ENCODE assay signal across 9 mouse cellular contexts in the genomic region with DNA sequence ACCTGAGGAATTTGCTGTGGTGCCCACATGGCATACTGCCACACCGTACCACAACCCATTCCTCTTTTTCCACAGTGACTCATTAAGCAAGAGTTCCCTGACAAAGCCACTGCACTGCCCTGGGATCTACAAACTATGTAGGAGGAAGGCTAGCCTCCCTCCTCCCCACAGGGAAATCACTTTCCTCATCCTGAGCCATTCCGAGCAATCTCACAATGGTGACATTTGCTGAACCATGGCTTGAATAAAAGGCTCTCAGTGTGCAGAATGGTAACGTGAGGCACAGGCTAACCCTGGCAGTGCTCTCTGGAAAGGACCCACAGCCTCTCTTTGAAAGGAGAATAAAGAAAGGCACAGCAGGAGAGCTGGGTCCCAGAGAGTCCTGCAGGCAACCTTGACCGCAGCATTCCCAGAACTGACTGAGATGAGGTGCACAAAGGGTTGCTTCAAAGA. TPM values are rescaled to one million over a fixed set of nuclear protein-coding genes. Genes with fewer than 3 reads are reported as not detected.
DNase-seq lines count a peak whose midpoint lies in the region; ATAC-seq and TF ChIP-seq lines count a peak whose summit lies in the region.
"Had no signal": no experiment of that assay in that cellular context is flagged by ENCODE, and none has a peak within 500 bp of the region (broad histone marks: within the 10 kb centered on the region; RNA-seq: fewer than 3 reads in every experiment).

No protein-coding gene starts in this region.

- ATAC-seq in midbrain, embryonic 15.5 days (replicated peaks) = no peak
- ATAC-seq: Patski had no signal

- no peaks in the 10 kb centered on the region for H3K9me3 ChIP-seq in midbrain, embryonic 15.5 days

- H3K27ac ChIP-seq in kidney, adult 2 months (ENCODE audit: insufficient read depth, low read depth, low read length) = no peak overlapping the region
- H3K27ac ChIP-seq in bone marrow macrophage, adult 2 months (ENCODE audit: insufficient read depth, low read depth, low read length) = peak overlapping the region; percentile 100
- H3K27ac ChIP-seq in midbrain, embryonic 15.5 days = peak overlapping the region; percentile 88

- no peak for TF ChIP-seq POLR2A in kidney, adult 2 months (IDR thresholded peaks at IDR 0.05; ENCODE audit: low read depth, low read length)
- TF ChIP-seq POLR2A in bone marrow macrophage, adult 2 months (IDR thresholded peaks at IDR 0.05; ENCODE audit: borderline replicate concordance, low read depth, low read length) = no peak

- H3K4me2 ChIP-seq in midbrain, embryonic 15.5 days = peak overlapping the region; percentile 80; the same call in 1 of the 2 replicates

- no peaks in the 10 kb centered on the region for H3K27me3 ChIP-seq in kidney, adult 2 months (replicated peaks; ENCODE audit: control insufficient read depth, insufficient read depth, low read length)
- no peaks in the 10 kb centered on the region for H3K27me3 ChIP-seq in midbrain, embryonic 15.5 days (replicated peaks)
- H3K27me3 ChIP-seq: Patski had no signal

- TF ChIP-seq CTCF in kidney, adult 2 months (conservative IDR thresholded peaks at IDR 0.05; ENCODE audit: insufficient read depth, insufficient read length, low read depth, low read length) = no peak
- TF ChIP-seq CTCF in bone marrow macrophage, adult 2 months (IDR thresholded peaks at IDR 0.05; ENCODE audit: low read depth, low read length) = no peak

- H3K36me3 ChIP-seq in kidney, adult 2 months (ENCODE audit: control insufficient read depth, insufficient read depth, low read length) = no peaks in the 10 kb centered on the region
- H3K36me3 ChIP-seq in midbrain, embryonic 15.5 days (replicated peaks) = no peaks in the 10 kb centered on the region

- intact Hi-C loops in heart, postnatal 36 days (cut with DNase I) = loop anchor here (2.0 kb wide), 1 partner anchor 199 kb away; no protein-coding TSS in a partner anchor

- 55% methylated on average over 4 of the region's 4 CpGs for WGBS in kidney, adult 2 months
- WGBS in midbrain, embryonic 15.5 days = 10% methylated on average over 4 of the region's 4 CpGs

- H3K9ac ChIP-seq in midbrain, embryonic 15.5 days = no peak overlapping the region

- peak; percentile 4 for DNase-seq in kidney, adult 2 months
- no peak for DNase-seq in kidney, adult 18-20 months
- peak; percentile 27 to 38 for DNase-seq in heart, postnatal 36 days
- no peak for DNase-seq in thymus, postnatal 14 days
- no peak for DNase-seq in urinary bladder, postnatal 14 days (ENCODE audit: low spot score)
- no peak for DNase-seq in left cerebral cortex, adult 11 months (ENCODE audit: low spot score)

- H3K4me1 ChIP-seq in kidney, adult 2 months (ENCODE audit: control insufficient read depth, insufficient read depth, low read length) = peaks cover 6% of the 10 kb centered on the region; the same call in 1 of the 2 replicates
- peaks cover 15% of the 10 kb centered on the region for H3K4me1 ChIP-seq in bone marrow macrophage, adult 2 months (ENCODE audit: control insufficient read depth, insufficient read depth, low read length)
- H3K4me1 ChIP-seq in midbrain, embryonic 15.5 days = peaks cover 33% of the 10 kb centered on the region

- H3K4me3 ChIP-seq in kidney, adult 2 months (ENCODE audit: insufficient read depth, low read depth, low read length) = no peak overlapping the region
- H3K4me3 ChIP-seq in bone marrow macrophage, adult 2 months (ENCODE audit: insufficient read depth, low read length) = peak overlapping the region; percentile 80
- no peak overlapping the region for H3K4me3 ChIP-seq in midbrain, embryonic 15.5 days

RNA-seq across cellular contexts. Expression of a gene that starts 1.6 kb away (rescaled TPM):
- 194 and 211 TPM in 2 replicates for polyA plus RNA-seq in kidney, adult 2 months (2012; rRNA removed)
- polyA plus RNA-seq in bone marrow macrophage, adult 2 months (2012; ENCODE audit: insufficient read depth, insufficient read length, missing spikeins) = 1,643 and 1,732 TPM in 2 replicates
- total RNA-seq in heart, postnatal 36 days (2021) = 100 to 1,000 TPM; 352 to 374 TPM
- polyA plus RNA-seq in midbrain, embryonic 15.5 days (2015; fragmentation: Nextera tagmentation; extraction: Ambion mirVana) = 395 and 414 TPM in 2 replicates

RNA-seq across cellular contexts. Expression of a gene that starts 27.7 kb away (rescaled TPM):
- 3.4 and 5.5 TPM in 2 replicates for polyA plus RNA-seq in kidney, adult 2 months (2012; rRNA removed)
- polyA plus RNA-seq in bone marrow macrophage, adult 2 months (2012; ENCODE audit: insufficient read depth, insufficient read length, missing spikeins) = 3.9 and 6.9 TPM in 2 replicates
- 1 to 10 TPM; 6.5 to 8.0 TPM for total RNA-seq in heart, postnatal 36 days (2021)
- polyA plus RNA-seq in midbrain, embryonic 15.5 days (2015; fragmentation: Nextera tagmentation; extraction: Ambion mirVana) = 6.3 and 8.0 TPM in 2 replicates

Comparison
In these comparisons a context has a peak if more than half of its experiments do, and no peak if none do; other contexts are left out.
1. DNase-seq: peak in kidney, adult 2 months (single experiment) and heart, postnatal 36 days (2 of 2); none in kidney, adult 18-20 months (single experiment), thymus, postnatal 14 days (single experiment), urinary bladder, postnatal 14 days (single experiment) and left cerebral cortex, adult 11 months (single experiment).